Mouse (Mus musculus) lung, embryonic 16.5 days (tissue): ENCODE results near the gene Zfp747. TPM values are rescaled to one million over a fixed set of nuclear protein-coding genes. Genes with fewer than 3 reads are reported as not detected.

Experiments
- ATAC-seq: fragments of 200-750 bp; cut with Nextera tagmentation; 2 replicates; pipeline ENCODE4 v1.8.0; 2017; ENCODE audit warnings: low read depth, mild to moderate bottlenecking, moderate library complexity
- H3K27ac ChIP-seq: fragments of 300-500 bp; sonication (generic); 2 replicates; pipeline ENCODE4 v1.5.1; 2014; ENCODE audit warnings: mild to moderate bottlenecking, control low read depth, low read length
- H3K27me3 ChIP-seq: fragments of 300-500 bp; sonication (generic); 2 replicates; pipeline ENCODE4 v1.6.1; 2014; ENCODE audit warnings: low read depth, low read length, mixed read lengths; ENCODE audit not compliant: control insufficient read depth, insufficient read depth
- H3K36me3 ChIP-seq: fragments of 300-500 bp; sonication (generic); 2 replicates; pipeline ENCODE4 v1.6.1; 2014; ENCODE audit warnings: low read length; ENCODE audit not compliant: control insufficient read depth, insufficient read depth
- H3K4me1 ChIP-seq: fragments of 300-500 bp; sonication (generic); replicated peaks from 2 replicates; pipeline ENCODE4 v1.6.1; 2014; ENCODE audit warnings: low read length, mixed read lengths; ENCODE audit not compliant: control insufficient read depth, insufficient read depth
- H3K4me2 ChIP-seq: fragments of 300-500 bp; sonication (generic); 2 replicates; pipeline ENCODE4 v1.6.1; 2014; ENCODE audit warnings: low read depth, low read length, control low read depth
- H3K4me3 ChIP-seq: fragments of 300-500 bp; sonication (generic); 2 replicates; pipeline ENCODE4 v1.5.1; 2014; ENCODE audit warnings: mild to moderate bottlenecking, low read length, control low read depth
- H3K9ac ChIP-seq: fragments of 300-500 bp; sonication (generic); 2 replicates; pipeline ENCODE4 v1.6.1; 2014; ENCODE audit warnings: low read length, control low read depth
- H3K9me3 ChIP-seq: fragments of 300-500 bp; sonication (generic); 2 replicates; pipeline ENCODE4 v1.6.1; 2016; ENCODE audit warnings: low read length; ENCODE audit not compliant: control insufficient read depth
- WGBS: fragments of 180-500 bp; shearing (Covaris S2); extraction: QIAGEN DNeasy Blood & Tissue Kit; methylation state at CpG from one replicate; pipeline ENCODE4 v1.1.7; 2014; 5-methylcytosine and 5-hydroxymethylcytosine counted together
- polyA plus RNA-seq: library from polyadenylated mRNA; unstranded; fragments of >200 nt; fragmentation: Nextera tagmentation; extraction: Ambion mirVana; gene quantifications from 2 replicates; pipeline ENCODE4 v1.2.1, GENCODE M21; 2015

Zfp747 gene
- polyA plus RNA-seq, 1 experiment from 2014 or later: 8.4 TPM

DNA sequence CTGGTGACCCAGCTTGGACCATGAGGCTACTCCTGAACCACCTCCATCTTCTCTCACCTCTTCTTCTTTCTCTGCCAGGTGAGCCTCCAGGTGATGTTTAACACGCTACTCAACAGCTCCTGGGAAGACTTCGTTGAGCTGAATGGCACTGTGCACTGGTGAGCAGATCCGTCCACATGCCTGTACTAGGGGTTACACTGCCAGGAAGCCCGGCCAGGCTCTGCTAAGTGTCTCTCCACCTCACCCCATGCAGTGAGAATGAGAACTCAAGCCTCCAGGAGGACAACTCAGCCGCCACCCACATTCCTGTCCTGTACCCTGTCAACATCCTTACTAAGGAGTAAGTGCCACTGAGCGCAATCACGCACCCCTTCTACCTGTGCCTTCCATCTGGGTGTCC is 50.9 kb downstream of the Zfp747 start:
- Histone ChIP-seq H3K27me3 (no peaks in the 10 kb centered on the region), H3K9me3 (no peaks in the 10 kb centered on the region), H3K4me2 (no peak overlapping the region), H3K4me1 (no peaks in the 10 kb centered on the region), H3K4me3 (no peak overlapping the region), H3K9ac (no peak overlapping the region), H3K27ac (no peak overlapping the region), H3K36me3 (no peaks in the 10 kb centered on the region)
- WGBS: 80% methylated on average over 7 of the region's 7 CpGs
- ATAC-seq: no peak

Other genes starting within 250 kb of the Zfp747 start
- 0.44 and 0.70 TPM in 2 replicates for gene Spn, start 238.2 kb downstream of the Zfp747 start, polyA plus RNA-seq
- 53.9 and 54.0 TPM in 2 replicates for gene Cd2bp2, start 180.0 kb downstream of the Zfp747 start, polyA plus RNA-seq
- 20.5 and 23.8 TPM in 2 replicates for gene Tbc1d10b, start 167.6 kb downstream of the Zfp747 start, polyA plus RNA-seq
- gene Mylpf, start 167.2 kb downstream of the Zfp747 start, polyA plus RNA-seq: 47.4 and 105 TPM in 2 replicates
- 27.7 and 32.3 TPM in 2 replicates for gene Zfp553, start 143.0 kb downstream of the Zfp747 start, polyA plus RNA-seq
- gene Sept1, start 142.9 kb downstream of the Zfp747 start, polyA plus RNA-seq: 23.2 and 23.4 TPM in 2 replicates
- gene Zfp771, start 131.8 kb downstream of the Zfp747 start, polyA plus RNA-seq: 36.9 and 48.7 TPM in 2 replicates
- gene Dctpp1, start 115.3 kb downstream of the Zfp747 start, polyA plus RNA-seq: 138 and 147 TPM in 2 replicates
- gene Sephs2, start 102.0 kb downstream of the Zfp747 start, polyA plus RNA-seq: 49.6 and 54.5 TPM in 2 replicates
- gene Itgal, start 79.8 kb downstream of the Zfp747 start, polyA plus RNA-seq: 2.1 and 3.1 TPM in 2 replicates
- 15.1 and 17.6 TPM in 2 replicates for gene Zfp768, start 30.5 kb downstream of the Zfp747 start, polyA plus RNA-seq
- 7.3 and 8.0 TPM in 2 replicates for gene 9130019O22Rik, start 11.1 kb upstream of the Zfp747 start, polyA plus RNA-seq
- gene E430018J23Rik, start 17.6 kb upstream of the Zfp747 start, polyA plus RNA-seq: 5.7 and 6.6 TPM in 2 replicates
- gene Zfp764, start 30.8 kb upstream of the Zfp747 start, polyA plus RNA-seq: 9.1 and 9.3 TPM in 2 replicates
- 24.9 and 25.3 TPM in 2 replicates for gene Zfp688, start 46.0 kb upstream of the Zfp747 start, polyA plus RNA-seq
- gene Zfp689, start 73.1 kb upstream of the Zfp747 start, polyA plus RNA-seq: 6.4 and 6.7 TPM in 2 replicates
- 38.6 and 43.3 TPM in 2 replicates for gene Prr14, start 83.6 kb upstream of the Zfp747 start, polyA plus RNA-seq
- gene Fbrs, start 103.1 kb upstream of the Zfp747 start, polyA plus RNA-seq: 9.9 and 11.1 TPM in 2 replicates
- 33.7 and 37.9 TPM in 2 replicates for gene Srcap, start 135.9 kb upstream of the Zfp747 start, polyA plus RNA-seq
- 14.6 and 15.2 TPM in 2 replicates for gene Gm42715, start 143.5 kb upstream of the Zfp747 start, polyA plus RNA-seq
- gene Tmem265, start 185.3 kb upstream of the Zfp747 start, polyA plus RNA-seq: 8.4 and 8.7 TPM in 2 replicates
- gene Phkg2, start 197.3 kb upstream of the Zfp747 start, polyA plus RNA-seq: 36.9 and 40.0 TPM in 2 replicates
- gene Ccdc189, start 212.5 kb upstream of the Zfp747 start, polyA plus RNA-seq: 23.6 and 23.7 TPM in 2 replicates
- gene Rnf40, start 212.7 kb upstream of the Zfp747 start, polyA plus RNA-seq: 47.6 and 51.1 TPM in 2 replicates
- gene Zfp629, start 239.7 kb upstream of the Zfp747 start, polyA plus RNA-seq: 12.5 and 12.6 TPM in 2 replicates